Mouse (Mus musculus) liver, adult 2 months (tissue): ENCODE measurements around the gene Ttc30a1.

Experiments used
- CTCF ChIP-seq: fragments of 200-500 bp; IDR thresholded peaks from 2 replicates; pipeline ENCODE4 v1.5.1; 2011; ENCODE audit warnings: low read depth, low read length, control low read depth
- POLR2A ChIP-seq: fragments of 200-500 bp; IDR thresholded peaks from 2 replicates; pipeline ENCODE4 v1.6.1; 2011; ENCODE audit warnings: low read length, control low read depth; ENCODE audit not compliant: insufficient read depth; ENCODE audit errors: extremely low read depth

DNA sequence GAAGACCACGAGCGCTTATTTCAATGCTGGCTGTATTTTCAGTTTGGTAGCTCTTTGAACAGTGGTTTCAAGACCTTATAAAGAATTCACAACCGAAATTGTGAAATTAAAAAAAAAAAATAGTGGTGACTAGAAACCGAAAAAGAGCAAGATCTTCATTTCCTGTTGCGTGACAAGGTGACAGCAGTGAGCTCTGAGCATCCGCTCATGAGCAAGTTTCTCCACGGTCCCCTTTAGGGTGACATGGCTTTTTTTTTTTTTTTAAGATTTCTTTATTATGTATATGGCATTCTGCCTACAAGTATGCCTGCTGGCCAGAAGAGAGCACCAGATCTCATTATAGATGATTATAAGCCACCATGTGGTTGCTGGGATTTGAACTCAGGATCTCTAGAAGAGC, 33.7 kb upstream of the Ttc30a1 start:
- TF ChIP-seq CTCF (no peak), POLR2A (no peak)
